Mouse (Mus musculus): Measurements from ENCODE around the gene Ocrl. TPM values are rescaled to one million over a fixed set of nuclear protein-coding genes. Genes with fewer than 3 reads are reported as not detected.

Gene Ocrl
- polyA plus RNA-seq, 1 experiment from 2014 or later: 22.7 TPM

DNA sequence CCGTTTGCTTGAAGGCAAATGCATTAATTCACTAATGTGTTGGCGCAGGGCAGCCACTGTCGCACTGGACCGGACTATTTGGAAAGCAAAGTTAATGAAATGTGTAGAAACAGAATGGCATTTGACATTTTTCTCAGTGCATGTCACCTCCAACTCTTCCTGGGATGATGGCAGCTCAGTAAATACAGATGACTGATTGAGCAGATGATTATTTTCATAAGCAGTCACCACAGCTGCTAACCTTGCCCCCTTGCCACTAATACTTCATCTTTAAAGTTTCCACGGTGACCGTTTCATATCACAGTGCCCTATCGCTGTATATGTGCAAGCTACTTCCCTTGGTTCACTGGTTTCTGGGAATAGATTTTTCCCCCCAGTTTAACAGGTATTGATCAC lies 1.4 kb downstream of the Ocrl start:
- no peak for ATAC-seq (ENCODE audit: low FRiP score, low TSS enrichment)
- WGBS: 68% methylated on average over 7 of the region's 7 CpGs

DNA sequence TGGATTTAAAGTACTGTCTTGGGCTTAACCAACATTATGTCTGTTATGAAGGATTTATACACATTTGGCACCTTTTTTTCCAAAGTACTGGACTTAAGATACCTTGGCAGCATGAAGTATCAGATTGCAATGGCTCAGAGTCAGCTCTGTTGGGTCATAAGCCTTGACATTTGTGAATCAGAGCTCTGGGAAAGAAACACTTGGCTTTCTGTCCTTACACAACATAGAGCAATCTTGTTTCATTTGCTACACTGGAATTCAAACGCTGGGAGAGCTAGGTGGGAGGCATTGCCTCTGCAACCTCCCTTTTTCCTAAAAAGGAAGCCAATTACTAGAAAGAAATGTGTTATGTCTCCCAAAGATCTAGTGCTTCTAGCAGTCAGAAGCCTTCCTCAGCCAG lies 4.6 kb downstream of the Ocrl start:
- Histone ChIP-seq H3K9ac (ENCODE audit: low read depth, low read length) (no peak overlapping the region), H3K4me1 (ENCODE audit: control insufficient read depth, insufficient read depth, low read length) (no peaks in the 10 kb centered on the region), H3K4me2 (replicated peaks; ENCODE audit: low read depth, low read length) (no peak overlapping the region), H3K36me3 (ENCODE audit: control insufficient read depth, insufficient read depth, low read length) (no peaks in the 10 kb centered on the region), H3K27me3 (ENCODE audit: control insufficient read depth, insufficient read depth, low read length) (no peaks in the 10 kb centered on the region), H3K9me3 (ENCODE audit: control insufficient read depth, low read length) (no peaks in the 10 kb centered on the region), H3K4me3 (ENCODE audit: low read length) (no peak overlapping the region), H3K27ac (ENCODE audit: low read depth, low read length) (no peak overlapping the region)
- no peak for ATAC-seq (ENCODE audit: low FRiP score, low TSS enrichment)
- WGBS: 58% methylated on average over 1 of the region's 1 CpGs

More for the DNA sequence above, 1.4 kb downstream of the Ocrl start:
- H3K4me3 ChIP-seq (ENCODE audit: low read length): peak overlapping the region; percentile 62; the same call in 1 of the 2 replicates
- no peaks in the 10 kb centered on the region for H3K4me1 ChIP-seq (ENCODE audit: control insufficient read depth, insufficient read depth, low read length)
- no peak overlapping the region for H3K9ac ChIP-seq (ENCODE audit: low read depth, low read length)
- no peaks in the 10 kb centered on the region for H3K9me3 ChIP-seq (ENCODE audit: control insufficient read depth, low read length)
- H3K27me3 ChIP-seq (ENCODE audit: control insufficient read depth, insufficient read depth, low read length): no peaks in the 10 kb centered on the region
- no peaks in the 10 kb centered on the region for H3K36me3 ChIP-seq (ENCODE audit: control insufficient read depth, insufficient read depth, low read length)
- peak overlapping the region; percentile 51 for H3K4me2 ChIP-seq (replicated peaks; ENCODE audit: low read depth, low read length)
- no peak overlapping the region for H3K27ac ChIP-seq (ENCODE audit: low read depth, low read length)

DNA sequence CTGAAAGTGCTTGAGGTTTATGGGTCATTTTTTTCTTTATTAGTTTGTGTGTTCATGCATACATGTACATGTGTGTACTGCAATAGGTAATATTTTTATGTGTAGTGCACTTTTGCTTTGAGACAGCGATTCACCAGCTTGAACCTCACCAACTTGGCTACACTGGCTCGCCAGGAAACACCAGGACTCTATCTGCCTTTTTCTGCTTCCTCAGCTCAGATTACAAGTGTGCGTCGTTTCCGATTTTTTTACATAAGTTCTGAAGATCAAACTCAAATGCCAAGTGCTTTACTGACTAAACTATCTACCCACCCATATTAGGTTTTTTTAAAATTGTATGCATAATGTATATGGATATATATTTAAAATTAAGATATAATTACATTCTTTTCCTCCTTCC lies 8.4 kb downstream of the Ocrl start:
- Histone ChIP-seq H3K36me3 (ENCODE audit: control insufficient read depth, insufficient read depth, low read length) (no peaks in the 10 kb centered on the region), H3K4me3 (ENCODE audit: low read length) (no peak overlapping the region), H3K4me1 (ENCODE audit: control insufficient read depth, insufficient read depth, low read length) (no peaks in the 10 kb centered on the region), H3K4me2 (replicated peaks; ENCODE audit: low read depth, low read length) (no peak overlapping the region), H3K9me3 (ENCODE audit: control insufficient read depth, low read length) (no peaks in the 10 kb centered on the region), H3K9ac (ENCODE audit: low read depth, low read length) (no peak overlapping the region), H3K27me3 (ENCODE audit: control insufficient read depth, insufficient read depth, low read length) (no peaks in the 10 kb centered on the region), H3K27ac (ENCODE audit: low read depth, low read length) (no peak overlapping the region)
- no peak for ATAC-seq (ENCODE audit: low FRiP score, low TSS enrichment)
- 81% methylated on average over 5 of the region's 5 CpGs for WGBS

DNA sequence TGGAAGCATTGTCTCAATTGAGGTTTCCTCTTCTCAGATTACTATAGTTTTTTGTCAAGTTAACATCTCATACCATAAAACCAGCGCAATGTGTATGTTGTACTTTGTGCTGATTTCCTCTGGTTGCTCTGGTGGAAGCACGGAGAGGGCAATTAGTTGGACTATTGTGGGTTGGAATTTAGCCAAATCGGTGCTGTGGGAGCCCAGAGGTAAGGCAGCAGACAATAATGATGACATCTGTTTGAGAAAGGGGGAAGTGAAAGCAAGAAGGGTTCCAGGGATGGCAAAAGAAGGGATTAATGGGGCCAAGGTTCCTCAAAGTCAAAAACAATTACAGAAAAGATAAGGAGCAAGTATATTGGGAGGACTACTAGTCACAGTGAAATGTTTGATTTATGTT lies 15.8 kb downstream of the Ocrl start:
- no peaks in the 10 kb centered on the region for H3K4me1 ChIP-seq (ENCODE audit: control insufficient read depth, insufficient read depth, low read length)
- 77% methylated on average over 3 of the region's 3 CpGs for WGBS
- no peaks in the 10 kb centered on the region for H3K27me3 ChIP-seq (ENCODE audit: control insufficient read depth, insufficient read depth, low read length)
- H3K36me3 ChIP-seq (ENCODE audit: control insufficient read depth, insufficient read depth, low read length): no peaks in the 10 kb centered on the region
- no peak overlapping the region for H3K4me2 ChIP-seq (replicated peaks; ENCODE audit: low read depth, low read length)
- no peak overlapping the region for H3K4me3 ChIP-seq (ENCODE audit: low read length)
- no peak overlapping the region for H3K9ac ChIP-seq (ENCODE audit: low read depth, low read length)
- ATAC-seq (ENCODE audit: low FRiP score, low TSS enrichment): no peak
- H3K9me3 ChIP-seq (ENCODE audit: control insufficient read depth, low read length): no peaks in the 10 kb centered on the region
- H3K27ac ChIP-seq (ENCODE audit: low read depth, low read length): no peak overlapping the region

DNA sequence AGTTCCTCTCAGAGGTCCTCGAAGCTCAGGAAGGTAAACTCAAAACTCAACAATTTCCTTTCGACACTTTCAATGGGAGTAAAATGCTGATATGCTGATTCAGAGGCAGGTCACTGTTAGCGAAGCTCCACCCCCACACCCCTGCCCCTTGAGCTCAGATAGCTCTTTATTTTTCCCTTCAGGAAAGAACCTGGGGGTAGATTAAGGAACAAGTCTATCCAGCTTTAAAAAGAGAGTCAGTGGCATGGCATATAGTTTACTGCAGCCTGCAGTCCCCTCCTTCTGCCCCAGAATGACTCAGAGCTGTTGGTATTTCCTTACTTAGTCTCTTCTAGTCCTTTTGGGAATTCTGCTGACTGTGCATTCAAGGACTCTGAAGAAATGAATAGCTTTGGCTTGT lies 18.3 kb downstream of the Ocrl start:
- Histone ChIP-seq H3K9me3 (ENCODE audit: control insufficient read depth, low read length) (no peaks in the 10 kb centered on the region), H3K27me3 (ENCODE audit: control insufficient read depth, insufficient read depth, low read length) (no peaks in the 10 kb centered on the region), H3K9ac (ENCODE audit: low read depth, low read length) (no peak overlapping the region), H3K4me2 (replicated peaks; ENCODE audit: low read depth, low read length) (no peak overlapping the region), H3K4me1 (ENCODE audit: control insufficient read depth, insufficient read depth, low read length) (no peaks in the 10 kb centered on the region), H3K36me3 (ENCODE audit: control insufficient read depth, insufficient read depth, low read length) (no peaks in the 10 kb centered on the region), H3K27ac (ENCODE audit: low read depth, low read length) (no peak overlapping the region), H3K4me3 (ENCODE audit: low read length) (no peak overlapping the region)
- WGBS: 82% methylated on average over 3 of the region's 3 CpGs
- ATAC-seq (ENCODE audit: low FRiP score, low TSS enrichment): no peak

DNA sequence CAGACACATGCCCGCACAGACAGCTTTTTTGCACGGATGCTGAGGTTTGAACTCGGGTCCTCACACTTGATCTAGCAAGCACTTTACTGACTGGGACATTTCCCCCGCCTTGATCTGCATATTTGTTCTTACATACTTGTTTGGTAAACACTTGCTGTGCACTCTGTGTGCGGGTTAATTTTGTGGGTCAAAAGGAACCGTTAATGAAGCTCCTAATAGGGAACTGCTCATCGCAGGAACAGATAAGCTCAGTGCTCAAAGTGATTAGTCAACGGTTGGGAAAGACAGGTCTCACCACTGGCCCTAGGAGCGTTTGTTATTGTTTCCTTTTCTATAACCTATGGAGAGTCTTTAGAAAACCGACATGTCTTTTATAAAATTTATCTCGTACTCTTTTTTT lies 22.2 kb downstream of the Ocrl start:
- WGBS: 87% methylated on average over 11 of the region's 11 CpGs
- no peak overlapping the region for H3K4me3 ChIP-seq (ENCODE audit: low read length)
- no peaks in the 10 kb centered on the region for H3K36me3 ChIP-seq (ENCODE audit: control insufficient read depth, insufficient read depth, low read length)
- H3K4me2 ChIP-seq (replicated peaks; ENCODE audit: low read depth, low read length): no peak overlapping the region
- H3K4me1 ChIP-seq (ENCODE audit: control insufficient read depth, insufficient read depth, low read length): no peaks in the 10 kb centered on the region
- H3K27me3 ChIP-seq (ENCODE audit: control insufficient read depth, insufficient read depth, low read length): no peaks in the 10 kb centered on the region
- H3K27ac ChIP-seq (ENCODE audit: low read depth, low read length): no peak overlapping the region
- H3K9ac ChIP-seq (ENCODE audit: low read depth, low read length): no peak overlapping the region
- ATAC-seq (ENCODE audit: low FRiP score, low TSS enrichment): no peak
- no peaks in the 10 kb centered on the region for H3K9me3 ChIP-seq (ENCODE audit: control insufficient read depth, low read length)

DNA sequence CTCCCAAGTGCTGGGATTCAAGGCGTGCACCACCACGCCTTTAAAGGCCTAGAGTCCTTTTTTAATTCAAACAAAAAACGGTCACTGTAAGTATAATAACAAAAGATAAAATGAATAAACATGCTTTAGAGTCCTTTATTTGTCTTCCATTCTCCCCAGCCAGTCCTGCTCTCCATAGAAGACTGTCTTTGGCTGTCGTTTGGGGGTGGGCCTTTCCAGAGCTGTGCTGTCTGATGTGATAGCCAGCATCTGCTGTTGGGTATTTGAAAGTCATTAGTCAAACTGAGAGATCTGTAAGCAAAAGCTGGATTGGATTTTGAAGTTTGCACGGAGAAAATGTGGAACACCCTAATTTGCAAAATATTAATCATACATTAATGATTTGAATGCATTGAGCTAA lies 24.7 kb downstream of the Ocrl start:
- H3K9ac ChIP-seq (ENCODE audit: low read depth, low read length): no peak overlapping the region
- no peak overlapping the region for H3K4me3 ChIP-seq (ENCODE audit: low read length)
- no peaks in the 10 kb centered on the region for H3K9me3 ChIP-seq (ENCODE audit: control insufficient read depth, low read length)
- H3K27ac ChIP-seq (ENCODE audit: low read depth, low read length): no peak overlapping the region
- WGBS: 71% methylated on average over 5 of the region's 5 CpGs
- H3K4me2 ChIP-seq (replicated peaks; ENCODE audit: low read depth, low read length): no peak overlapping the region
- H3K27me3 ChIP-seq (ENCODE audit: control insufficient read depth, insufficient read depth, low read length): no peaks in the 10 kb centered on the region
- ATAC-seq (ENCODE audit: low FRiP score, low TSS enrichment): no peak
- no peaks in the 10 kb centered on the region for H3K36me3 ChIP-seq (ENCODE audit: control insufficient read depth, insufficient read depth, low read length)
- H3K4me1 ChIP-seq (ENCODE audit: control insufficient read depth, insufficient read depth, low read length): no peaks in the 10 kb centered on the region

DNA sequence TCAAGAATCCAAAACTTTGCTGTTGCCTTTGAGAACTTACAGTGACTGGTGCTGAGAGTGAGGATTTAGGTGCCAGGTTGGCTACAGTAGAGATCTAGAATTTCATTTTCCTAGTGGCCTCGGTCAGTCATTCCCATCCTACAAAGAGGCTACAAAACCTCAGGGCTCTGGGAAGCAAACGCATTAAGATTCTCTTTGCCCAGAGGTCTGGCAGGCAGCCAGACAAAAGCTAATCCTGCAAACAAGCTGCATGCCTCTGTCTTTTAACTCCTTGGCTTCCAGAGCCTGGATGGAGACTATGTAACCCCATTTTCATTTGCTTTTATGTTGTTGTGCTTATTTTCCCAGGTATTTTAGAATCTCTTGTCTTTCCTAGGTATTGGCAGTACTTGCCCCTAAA lies 25.6 kb downstream of the Ocrl start:
- no peak overlapping the region for H3K27ac ChIP-seq (ENCODE audit: low read depth, low read length)
- ATAC-seq (ENCODE audit: low FRiP score, low TSS enrichment): no peak
- 36% methylated on average over 2 of the region's 2 CpGs for WGBS

DNA sequence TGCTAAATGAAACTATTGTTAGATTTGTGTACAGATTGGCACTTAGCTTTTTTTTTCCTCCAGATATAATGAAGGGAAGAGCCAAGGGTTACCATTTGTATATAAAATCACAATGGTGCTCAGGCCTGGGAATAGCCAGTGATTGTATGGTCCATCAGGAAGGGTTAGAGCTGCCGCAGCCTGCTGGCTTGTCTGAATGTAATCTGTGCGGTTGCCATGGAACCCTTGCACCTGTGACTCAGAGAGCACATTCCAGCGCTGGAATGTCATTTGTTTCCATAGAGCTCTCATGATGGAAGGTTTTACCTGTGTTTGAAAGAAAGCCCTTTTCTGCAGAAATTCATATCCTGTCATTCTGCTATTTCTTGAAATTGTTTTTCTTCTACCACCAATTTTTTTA lies 37.5 kb downstream of the Ocrl start:
- no peak overlapping the region for H3K4me3 ChIP-seq (ENCODE audit: low read length)
- H3K9ac ChIP-seq (ENCODE audit: low read depth, low read length): no peak overlapping the region
- no peaks in the 10 kb centered on the region for H3K27me3 ChIP-seq (ENCODE audit: control insufficient read depth, insufficient read depth, low read length)
- no peak overlapping the region for H3K27ac ChIP-seq (ENCODE audit: low read depth, low read length)
- no peaks in the 10 kb centered on the region for H3K9me3 ChIP-seq (ENCODE audit: control insufficient read depth, low read length)
- no peaks in the 10 kb centered on the region for H3K4me1 ChIP-seq (ENCODE audit: control insufficient read depth, insufficient read depth, low read length)
- WGBS: 70% methylated on average over 3 of the region's 3 CpGs
- H3K4me2 ChIP-seq (replicated peaks; ENCODE audit: low read depth, low read length): no peak overlapping the region
- no peak for ATAC-seq (ENCODE audit: low FRiP score, low TSS enrichment)
- H3K36me3 ChIP-seq (ENCODE audit: control insufficient read depth, insufficient read depth, low read length): no peaks in the 10 kb centered on the region; the same call in 1 of the 2 replicates

More for the DNA sequence above, 25.6 kb downstream of the Ocrl start:
- H3K9ac ChIP-seq (ENCODE audit: low read depth, low read length): no peak overlapping the region
- H3K4me2 ChIP-seq (replicated peaks; ENCODE audit: low read depth, low read length): no peak overlapping the region
- H3K36me3 ChIP-seq (ENCODE audit: control insufficient read depth, insufficient read depth, low read length): no peaks in the 10 kb centered on the region
- no peaks in the 10 kb centered on the region for H3K4me1 ChIP-seq (ENCODE audit: control insufficient read depth, insufficient read depth, low read length)
- H3K9me3 ChIP-seq (ENCODE audit: control insufficient read depth, low read length): no peaks in the 10 kb centered on the region
- no peaks in the 10 kb centered on the region for H3K27me3 ChIP-seq (ENCODE audit: control insufficient read depth, insufficient read depth, low read length)
- H3K4me3 ChIP-seq (ENCODE audit: low read length): no peak overlapping the region

DNA sequence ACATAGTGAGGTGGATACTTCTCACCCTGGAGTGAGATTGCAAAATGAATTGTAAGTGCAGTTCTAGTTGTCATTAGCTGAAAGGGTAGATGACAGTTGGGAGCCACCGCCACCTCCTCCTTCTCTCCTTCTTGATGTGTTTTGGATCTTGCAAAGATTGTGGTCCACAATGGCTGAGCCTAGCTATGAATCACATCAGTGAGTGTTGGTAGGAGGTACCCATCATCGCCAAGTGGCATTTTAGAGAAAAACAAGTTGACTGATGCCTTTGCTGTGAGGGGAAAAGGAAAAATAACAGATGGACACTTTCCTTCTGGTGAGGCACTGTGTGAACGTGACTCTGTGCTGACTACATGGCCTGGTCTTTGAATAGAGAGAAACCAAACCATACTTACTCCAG lies 50.4 kb downstream of the Ocrl start:
- ATAC-seq (ENCODE audit: low FRiP score, low TSS enrichment): no peak
- Histone ChIP-seq H3K9me3 (ENCODE audit: control insufficient read depth, low read length) (no peaks in the 10 kb centered on the region), H3K27ac (ENCODE audit: low read depth, low read length) (no peak overlapping the region), H3K36me3 (ENCODE audit: control insufficient read depth, insufficient read depth, low read length) (peaks cover 4% of the 10 kb centered on the region; the same call in 1 of the 2 replicates), H3K9ac (ENCODE audit: low read depth, low read length) (no peak overlapping the region), H3K4me1 (ENCODE audit: control insufficient read depth, insufficient read depth, low read length) (no peaks in the 10 kb centered on the region), H3K27me3 (ENCODE audit: control insufficient read depth, insufficient read depth, low read length) (no peaks in the 10 kb centered on the region), H3K4me3 (ENCODE audit: low read length) (no peak overlapping the region), H3K4me2 (replicated peaks; ENCODE audit: low read depth, low read length) (no peak overlapping the region)
- WGBS: 93% methylated on average over 3 of the region's 3 CpGs
